Mouse (Mus musculus) CH12.LX (cell line): ENCODE results near the gene E4f1.

ENCODE experiments used
- CHD2 ChIP-seq: IDR thresholded peaks from 2 replicates; pipeline ENCODE4 v1.6.1; 2011; ENCODE audit warnings: low read length, improper control_type of control experiment
- CTCF ChIP-seq, 2 experiments: IDR thresholded peaks in 1 of 2; conservative IDR thresholded peaks in 1 of 2; 2 replicates each; pipeline ENCODE4 v1.5.1; 2011 to 2012; ENCODE audit warnings: low read depth in 2 of 2, low read length in 2 of 2, improper control_type of control experiment in 1 of 2, inconsistent platforms in 1 of 2, mild to moderate bottlenecking in 1 of 2, moderate library complexity in 1 of 2
- ELF1 ChIP-seq: IDR thresholded peaks from 2 replicates; pipeline ENCODE4 v1.6.1; 2014; ENCODE audit warnings: low read depth, mild to moderate bottlenecking, inconsistent platforms, low read length, improper control_type of control experiment

GRCm38 (mm10) chr17:24407116-24407803 lies 62.9 kb downstream of the E4f1 start:
- no peak for TF ChIP-seq CHD2
- no peak for TF ChIP-seq CTCF (conservative IDR thresholded peaks at IDR 0.05 in 1 of 2, IDR thresholded peaks at IDR 0.05 in 1 of 2; ENCODE audit: low read depth in 2 of 2, low read length in 2 of 2)
- TF ChIP-seq ELF1 = no peak
